Mouse (Mus musculus): Measurements from ENCODE around the gene Ptprm.

Gene Ptprm

DNA sequence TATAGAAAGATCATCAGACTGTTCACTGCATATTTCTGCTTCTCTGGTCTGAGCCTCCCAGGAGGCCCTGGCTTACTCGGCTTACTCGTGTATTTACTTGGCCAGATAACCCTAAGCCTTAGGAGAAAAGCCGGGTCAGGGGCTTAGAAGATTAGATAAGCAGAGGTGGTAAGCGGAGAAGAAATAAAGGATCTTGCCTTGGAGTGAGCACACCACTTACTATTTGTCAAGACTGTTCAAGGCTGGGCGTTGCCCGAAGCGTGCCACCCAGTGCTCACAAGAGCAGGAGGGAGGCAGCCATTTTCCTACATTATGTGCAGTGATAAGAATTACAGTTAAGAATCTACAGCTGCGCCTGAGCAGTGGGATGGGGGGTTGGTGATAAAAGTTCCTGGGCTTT is 646.6 kb downstream of the Ptprm start:
- no peak for DNase-seq

GRCm38 (mm10) chr17:66701358-66702184 is 652.7 kb downstream of the Ptprm start:
- DNase-seq, result no peak

DNA sequence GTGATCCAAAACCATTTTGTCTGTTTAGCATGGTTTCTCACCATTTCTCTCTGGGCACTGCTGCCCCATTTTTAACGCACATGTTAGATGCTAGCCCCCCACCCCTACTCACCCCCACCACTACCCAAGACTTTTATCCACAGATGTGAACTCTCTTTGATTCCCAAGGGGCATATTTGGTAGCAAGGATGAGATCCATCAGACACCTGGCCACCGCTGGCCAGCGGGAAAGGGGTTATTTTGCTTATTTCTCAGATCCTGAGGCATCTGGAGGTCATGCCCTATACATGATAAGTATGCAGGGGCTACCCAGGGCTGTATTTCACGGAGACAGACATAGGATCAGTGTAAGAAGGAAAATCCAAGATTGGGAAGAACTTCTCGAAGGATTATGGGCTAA is 654.4 kb downstream of the Ptprm start:
- no peak for DNase-seq

- DNase-seq, result no peak
These were observed 656.6 kb downstream of the Ptprm start for GRCm38 (mm10) chr17:66697650-66698049.

DNA sequence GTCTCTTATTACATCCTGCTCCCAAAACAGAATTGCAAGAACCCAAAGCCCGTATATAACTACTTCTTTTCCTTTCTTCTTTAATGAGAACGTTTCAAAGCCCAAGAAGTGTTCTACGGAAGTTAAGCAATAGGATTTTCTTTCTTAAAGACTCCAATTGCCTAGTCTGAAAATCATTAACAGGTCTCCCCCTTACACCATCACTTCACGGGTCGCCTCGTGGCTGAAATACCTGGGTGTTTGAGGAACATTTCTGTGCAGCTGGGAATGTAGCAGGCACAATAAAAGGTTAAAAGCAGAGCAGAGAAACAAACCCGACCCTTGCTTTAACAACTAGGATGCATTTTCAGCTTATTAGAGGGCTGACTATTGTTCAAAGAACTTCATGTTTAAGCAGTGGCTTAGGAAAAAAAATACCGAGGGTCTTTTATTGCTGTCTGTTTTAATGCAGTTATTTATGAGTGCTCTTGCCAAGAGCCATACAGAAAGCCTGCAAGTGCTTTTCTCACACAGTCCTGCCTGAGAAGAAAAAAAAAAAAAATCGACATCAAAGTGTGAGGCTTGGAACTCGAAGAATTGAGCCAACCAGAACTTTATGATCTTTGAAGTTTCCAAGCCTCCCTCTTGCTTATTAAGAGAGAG is 657.6 kb downstream of the Ptprm start:
- DNase-seq, result no peak

DNA sequence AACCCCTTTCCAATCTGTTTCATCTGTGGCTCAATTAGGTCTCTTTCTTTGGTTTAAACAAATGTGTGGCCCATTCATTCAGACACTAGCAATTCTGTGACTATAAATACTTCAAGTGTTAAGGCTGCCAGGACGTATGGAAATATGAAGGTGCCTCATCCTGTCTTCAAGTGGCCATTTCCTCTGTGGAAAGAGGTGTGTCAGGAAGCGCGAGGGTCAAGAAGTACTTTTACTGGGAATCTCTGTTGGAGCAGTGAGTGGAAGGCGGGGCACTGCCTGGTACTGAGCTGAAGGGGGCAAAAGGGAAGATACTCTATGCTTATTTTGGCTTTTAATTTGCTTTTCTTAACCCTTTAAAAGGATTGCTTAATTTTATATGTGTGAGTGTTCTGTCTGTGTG is 659.9 kb downstream of the Ptprm start:
- no peak for DNase-seq

DNA sequence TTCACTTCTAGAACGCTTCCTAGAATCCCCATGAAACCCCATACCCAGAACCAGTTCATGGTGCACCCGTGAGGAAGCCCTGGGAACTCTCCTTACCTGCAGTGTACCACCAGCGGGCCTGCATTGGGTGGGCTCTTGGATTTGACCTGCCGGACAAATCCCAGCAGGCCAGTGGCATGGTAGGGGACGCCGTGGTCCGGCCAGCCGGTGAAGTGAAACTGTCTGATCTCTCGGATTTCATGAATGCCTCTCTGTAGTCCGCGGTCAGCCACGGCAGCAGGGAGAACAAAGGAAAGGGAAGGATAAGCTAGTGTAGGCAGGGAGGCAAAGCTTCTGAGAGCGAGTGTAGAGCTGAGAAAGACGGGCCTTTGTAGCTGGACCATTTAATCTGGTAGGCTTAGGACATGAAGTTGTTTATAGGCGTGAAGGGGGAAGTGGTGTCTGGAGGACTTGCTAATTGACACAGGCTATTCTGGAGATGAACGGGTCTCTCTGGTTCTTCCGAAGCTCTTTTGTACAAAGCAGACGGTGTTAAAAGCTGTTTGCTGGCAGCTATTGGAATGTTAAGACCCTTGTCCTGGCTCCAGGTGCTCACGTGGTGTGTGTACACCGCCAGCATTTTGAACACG is 660.5 kb downstream of the Ptprm start:
- no peak for DNase-seq

GRCm38 (mm10) chr17:66692941-66693675 is 661.1 kb downstream of the Ptprm start:
- no peak for DNase-seq

DNA sequence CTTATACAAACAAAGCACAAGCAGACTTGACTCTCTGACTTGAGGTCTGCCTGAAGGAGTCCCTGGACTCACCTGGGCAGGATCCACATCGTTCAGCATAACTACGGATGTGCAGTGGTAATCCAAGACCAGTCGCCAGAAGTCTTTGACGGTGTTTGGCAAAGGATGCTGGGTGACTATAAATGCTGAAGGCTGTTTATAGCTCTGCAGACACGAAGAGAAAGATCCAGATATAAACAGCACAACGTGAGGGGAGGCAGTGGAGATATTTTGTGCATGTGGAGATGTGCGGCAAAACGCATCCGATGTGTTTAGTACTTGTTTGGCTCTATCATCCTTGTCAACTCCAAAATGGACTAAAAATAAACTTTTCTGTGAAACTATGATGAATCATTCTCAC is 666.1 kb downstream of the Ptprm start:
- no peak for DNase-seq

- no peak for DNase-seq
These were observed 666.7 kb downstream of the Ptprm start for GRCm38 (mm10) chr17:66687543-66687942.

GRCm38 (mm10) chr17:66686701-66687489 is 667.4 kb downstream of the Ptprm start:
- no peak for DNase-seq

DNA sequence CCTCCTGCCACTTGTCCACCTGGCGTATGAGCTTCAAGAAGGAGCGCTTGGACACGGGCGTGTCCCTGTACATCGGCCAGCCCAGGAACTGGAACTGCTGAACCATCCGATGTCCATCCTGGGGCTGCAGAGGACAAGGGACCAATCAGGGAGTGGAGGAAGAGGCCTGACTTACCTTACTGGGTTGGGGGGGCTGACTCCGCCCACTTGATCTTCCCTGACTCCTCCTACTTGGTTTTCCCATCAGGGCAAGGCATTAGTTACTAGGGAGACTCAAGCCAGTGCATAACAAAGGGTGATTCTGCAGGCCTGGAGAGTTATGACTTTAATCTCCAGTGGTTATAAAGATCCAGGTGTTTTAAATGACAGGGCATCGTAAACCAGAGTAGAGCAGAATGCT is 670.8 kb downstream of the Ptprm start:
- no peak for DNase-seq

DNA sequence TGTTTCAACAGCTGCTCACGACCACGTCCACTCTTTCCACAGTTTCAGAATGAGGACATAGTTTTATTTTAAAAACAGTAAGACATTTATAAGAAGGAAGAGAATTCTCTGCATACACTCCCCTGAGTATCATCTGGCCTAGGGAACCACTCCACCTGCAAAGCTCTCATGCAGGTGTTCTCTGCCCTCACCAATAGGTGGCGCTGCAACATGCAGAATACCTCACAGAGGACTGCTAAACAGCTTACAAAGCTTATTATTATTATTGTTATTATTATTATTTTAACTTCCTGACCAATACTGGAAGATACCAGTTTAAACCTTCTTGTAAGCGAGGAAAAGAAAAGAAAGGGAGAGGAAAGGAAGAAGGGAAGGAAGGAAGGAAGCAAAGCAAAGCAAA is 673.6 kb downstream of the Ptprm start:
- DNase-seq, result peak; percentile 54 to 57

- no peak for DNase-seq
These were observed 679.6 kb downstream of the Ptprm start for GRCm38 (mm10) chr17:66674667-66675066.

- no peak for DNase-seq
These were observed 682.5 kb downstream of the Ptprm start for GRCm38 (mm10) chr17:66671715-66672230.

DNA sequence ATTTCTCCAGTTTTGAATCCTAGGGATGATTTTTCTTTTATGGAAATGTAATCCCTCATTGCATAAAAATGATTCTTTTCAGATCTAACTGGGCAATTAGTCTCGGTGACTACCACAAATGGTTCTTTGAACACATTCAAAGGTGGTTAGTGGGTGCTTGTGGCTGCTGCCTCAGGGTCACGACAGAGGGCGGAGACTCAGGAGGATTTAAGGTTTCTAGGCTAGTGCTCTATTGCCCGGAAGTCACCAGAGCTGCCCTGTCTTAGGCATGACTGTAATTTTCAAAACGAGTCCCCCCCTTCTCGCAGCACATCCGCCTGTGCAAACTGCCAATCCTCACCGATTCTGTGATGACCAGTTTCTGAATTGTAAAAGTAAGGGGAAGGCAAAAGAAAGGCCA is 683.0 kb downstream of the Ptprm start:
- no peak for DNase-seq

GRCm38 (mm10) chr17:66665791-66666190 is 688.5 kb downstream of the Ptprm start:
- no peak for DNase-seq

DNA sequence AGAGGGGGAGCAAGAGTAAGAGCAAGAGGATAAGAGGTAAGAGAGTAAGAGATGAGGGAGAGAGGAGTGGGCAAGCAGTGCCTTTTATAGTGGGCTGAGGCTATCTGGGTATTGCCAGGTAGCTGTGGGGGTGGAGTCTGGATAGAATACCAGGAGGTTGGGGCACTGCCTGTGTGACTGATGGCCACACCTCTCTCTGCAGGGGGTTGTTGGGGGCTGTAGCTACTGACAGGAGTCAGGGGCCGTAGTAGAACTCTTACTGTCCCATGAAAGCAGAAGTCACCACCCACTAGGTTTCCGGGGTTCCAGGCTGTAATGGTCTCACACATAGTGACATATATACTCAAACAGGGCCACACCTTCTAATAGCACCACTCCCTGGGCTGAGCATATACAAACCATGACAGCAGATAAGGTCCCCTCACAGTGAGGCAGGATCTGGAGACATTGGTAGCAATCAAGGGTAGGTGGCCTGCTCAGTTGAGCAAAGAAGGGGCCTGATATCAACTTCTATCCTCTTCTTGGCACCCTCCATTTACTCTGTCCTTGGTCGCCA is 689.0 kb downstream of the Ptprm start:
- no peak for DNase-seq

DNA sequence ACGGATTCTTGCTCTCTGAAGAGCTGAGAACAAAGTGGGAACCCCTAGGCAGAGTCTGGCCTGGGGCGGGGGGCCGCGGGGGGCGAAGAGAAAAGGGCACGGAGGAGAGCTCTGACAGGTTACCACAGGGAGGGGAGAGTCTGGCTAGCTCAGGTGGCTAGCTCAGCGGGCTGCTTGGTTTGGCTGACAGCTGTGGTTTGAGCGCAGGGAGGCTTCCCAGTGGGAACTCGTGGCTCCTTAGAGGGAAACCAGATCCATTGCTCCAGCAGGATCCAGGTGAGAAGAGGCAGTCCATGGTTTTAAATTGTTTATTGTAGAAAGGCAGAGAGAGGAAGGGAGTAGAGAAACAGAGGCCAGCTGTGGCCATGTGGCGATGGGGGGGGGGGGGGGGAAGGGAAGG is 689.5 kb downstream of the Ptprm start:
- DNase-seq, result no peak

- no peak for DNase-seq
These were observed 695.0 kb downstream of the Ptprm start for GRCm38 (mm10) chr17:66659242-66659641.

DNA sequence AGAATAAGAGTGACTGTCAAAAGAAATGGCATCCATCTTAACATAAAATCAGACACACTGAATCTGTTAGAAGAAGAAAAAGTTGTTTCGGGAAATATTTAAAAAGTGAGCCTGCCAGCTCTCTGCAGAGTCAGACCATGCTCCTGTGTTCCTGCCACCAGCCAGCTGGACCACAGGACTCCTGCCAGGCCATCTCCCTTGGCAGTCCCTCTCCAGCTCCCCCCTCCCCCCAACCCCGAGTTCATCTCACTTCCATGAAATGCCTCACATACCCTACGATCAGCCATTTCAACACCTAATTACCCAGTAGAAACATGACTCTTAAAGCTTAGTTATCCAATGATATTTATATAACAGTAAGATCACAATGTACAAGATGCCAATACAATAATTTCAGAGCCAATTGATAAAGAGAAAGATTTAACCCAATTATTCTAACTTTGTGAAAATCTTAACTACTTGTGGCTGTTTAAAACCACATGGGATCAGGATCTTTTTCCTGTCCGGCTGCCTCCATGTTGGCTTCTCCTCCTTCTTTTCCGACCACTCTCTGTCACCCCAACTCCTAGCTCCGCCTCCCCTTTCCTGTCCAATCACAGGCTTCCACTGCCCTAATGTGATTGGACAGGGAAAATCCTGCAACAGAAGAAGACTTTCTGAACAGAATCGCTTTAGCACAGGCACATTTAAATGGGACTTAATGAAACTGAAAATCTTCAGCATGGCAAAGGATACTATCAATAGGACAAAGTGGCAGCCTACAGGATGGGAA is 716.1 kb downstream of the Ptprm start:
- no peak for DNase-seq

All from kidney, postnatal 25 days (tissue).